Mouse (Mus musculus) layer of hippocampus, adult 2 months (tissue): ENCODE measurements around the gene Gm17604. TPM values are rescaled to one million over a fixed set of nuclear protein-coding genes. Genes with fewer than 3 reads are reported as not detected.

Experiments used
- DNase-seq, 2 experiments: peaks; one replicate each; pipeline ENCODE4 v3.0.0; 2022; ENCODE audit warnings: low spot score in 2 of 2
- H3K27ac ChIP-seq: fragments of 200-600 bp; 2 replicates; pipeline ENCODE4 v1.8.1; 2022
- H3K4me3 ChIP-seq: fragments of 200-600 bp; 2 replicates; pipeline ENCODE4 v1.8.1; 2022; ENCODE audit warnings: mild to moderate bottlenecking
- CTCF ChIP-seq: fragments of 200-600 bp; conservative IDR thresholded peaks from 2 replicates; pipeline ENCODE4 v1.8.1; 2022; ENCODE audit warnings: antibody characterized with exemption, mild to moderate bottlenecking, moderate library complexity
- long read RNA-seq, 2 experiments: library from polyadenylated mRNA; stranded (forward); transcript quantifications; one replicate each; pipeline ENCODE4 v2.0.0; 2021; ENCODE audit warnings: borderline mapping rate in 2 of 2
- total RNA-seq, 2 experiments: library from RNA; stranded (reverse); gene quantifications; 2 replicates each; pipeline ENCODE4 v1.2.3; 2021

Gm17604 gene
- total RNA-seq: not detected
- long read RNA-seq, experiment 1: 0 reads
- long read RNA-seq, experiment 2: 0 reads

DNA sequence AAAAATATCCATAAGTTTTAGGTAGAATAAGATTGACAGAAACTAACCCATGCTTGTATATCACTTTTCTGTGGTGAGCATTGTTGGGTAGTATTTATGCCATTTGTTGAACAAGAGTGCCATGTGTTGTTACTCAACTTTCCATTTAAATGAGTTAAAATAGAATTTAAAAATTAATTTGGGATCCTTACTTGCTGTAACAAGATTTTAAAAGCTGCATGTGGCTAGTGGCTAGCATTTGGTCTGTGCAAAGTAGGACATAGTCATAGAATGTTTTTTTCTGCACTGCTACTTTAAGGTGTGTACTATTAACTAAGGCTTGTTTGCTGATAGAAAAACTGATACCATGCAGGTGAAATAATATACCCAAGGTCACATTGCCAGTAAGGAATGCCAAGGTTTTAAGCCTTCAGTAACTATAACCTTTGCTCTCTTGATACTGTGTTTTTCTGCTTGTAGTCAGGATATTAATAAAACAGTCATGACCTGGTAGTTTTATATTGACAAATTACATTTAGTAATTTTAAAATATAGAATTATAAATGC lies at the start of gene Gm17604:
Gm17604 (minus strand) TSS at position 51 of the 546 bp plus-strand sequence.
- TF ChIP-seq CTCF: no peak
- no peak within 1 kb of the TSS for H3K4me3 ChIP-seq
- no peak for DNase-seq
- H3K27ac ChIP-seq: no peak within 1 kb of the TSS

DNA sequence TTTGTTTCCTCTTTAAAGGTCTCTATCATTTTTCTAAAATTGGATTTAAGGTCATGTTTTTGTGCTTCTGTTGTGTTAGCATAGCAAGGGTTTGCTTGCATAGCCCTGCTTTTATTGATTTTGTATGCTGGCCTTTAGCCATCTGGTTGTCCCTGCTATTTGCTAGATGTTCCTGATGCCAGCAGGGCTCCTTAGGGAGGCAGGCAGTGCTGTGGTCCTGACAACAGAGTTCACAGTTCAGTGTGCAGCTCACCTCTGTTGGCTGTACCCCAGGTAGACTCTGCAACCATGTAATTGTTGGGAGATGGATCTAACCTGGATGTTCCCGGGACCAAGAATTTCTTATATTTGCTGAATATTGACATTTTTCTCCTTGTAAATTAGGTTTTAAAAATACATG lies 45.3 kb upstream of the Gm17604 start:
- TF ChIP-seq CTCF: no peak
- H3K27ac ChIP-seq: no peak overlapping the region
- DNase-seq: no peak
- no peak overlapping the region for H3K4me3 ChIP-seq

DNA sequence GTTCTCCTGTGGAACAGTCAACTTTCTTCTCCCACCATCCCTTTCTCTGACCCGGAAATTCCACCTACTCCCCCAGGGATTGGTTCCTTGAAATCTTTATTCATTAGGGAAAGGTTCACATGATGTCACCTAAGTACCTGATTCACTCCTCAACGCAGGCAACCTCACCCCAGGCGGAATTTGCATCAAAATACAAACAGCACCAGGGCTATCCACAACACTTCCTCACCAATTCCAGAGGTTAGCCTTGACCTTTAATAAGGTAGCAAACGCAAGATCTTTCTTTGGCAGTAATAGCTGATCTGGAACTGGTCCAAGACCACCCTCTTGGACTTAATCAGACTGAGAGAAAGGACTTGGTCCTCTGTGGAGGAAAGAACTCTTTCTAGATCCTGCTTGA lies 1.5 kb downstream of the Gm17604 start:
- H3K27ac ChIP-seq: no peak overlapping the region
- no peak overlapping the region for H3K4me3 ChIP-seq
- DNase-seq: no peak
- no peak for TF ChIP-seq CTCF

DNA sequence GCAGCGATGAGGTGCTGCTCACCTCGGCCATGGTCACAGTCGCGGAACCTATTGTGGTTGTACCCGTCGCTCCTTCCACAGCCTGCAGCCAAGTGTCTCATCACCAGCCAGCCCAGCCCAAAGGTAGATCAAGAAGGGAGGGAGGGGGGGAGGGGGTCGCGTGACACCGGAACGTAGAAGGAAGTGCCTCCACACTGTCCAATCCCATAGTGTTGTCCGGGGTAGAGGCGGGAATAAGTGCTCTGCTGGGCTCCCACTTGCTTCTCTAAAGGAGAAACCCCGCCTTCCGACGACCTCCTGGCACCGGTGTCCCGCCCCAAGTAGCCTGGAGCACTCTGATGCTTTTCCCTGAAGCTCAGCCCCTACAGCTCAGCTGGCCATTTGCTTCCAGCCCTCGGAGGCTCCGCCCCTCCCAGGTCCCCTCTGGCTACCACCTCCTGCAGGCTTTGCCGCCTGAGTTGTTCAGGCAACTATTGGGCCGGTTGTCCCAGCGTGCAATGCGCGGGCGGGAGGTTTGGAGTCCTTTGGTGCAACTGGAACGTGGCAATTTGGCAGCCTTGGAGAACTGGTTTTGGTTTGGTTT lies 24.3 kb downstream of the Gm17604 start, which contains the start of the genes Mospd2 and Fancb:
Mospd2 (minus strand) TSS at position 183 of the 583 bp plus-strand sequence.
Fancb (plus strand) TSS at position 400 of the 583 bp plus-strand sequence.
- TF ChIP-seq CTCF: no peak
- Histone ChIP-seq H3K4me3 (peak within 1 kb of the TSS; percentile 73), H3K27ac (peak within 1 kb of the TSS; percentile 79)
- peak; percentile 69 to 89 for DNase-seq

DNA sequence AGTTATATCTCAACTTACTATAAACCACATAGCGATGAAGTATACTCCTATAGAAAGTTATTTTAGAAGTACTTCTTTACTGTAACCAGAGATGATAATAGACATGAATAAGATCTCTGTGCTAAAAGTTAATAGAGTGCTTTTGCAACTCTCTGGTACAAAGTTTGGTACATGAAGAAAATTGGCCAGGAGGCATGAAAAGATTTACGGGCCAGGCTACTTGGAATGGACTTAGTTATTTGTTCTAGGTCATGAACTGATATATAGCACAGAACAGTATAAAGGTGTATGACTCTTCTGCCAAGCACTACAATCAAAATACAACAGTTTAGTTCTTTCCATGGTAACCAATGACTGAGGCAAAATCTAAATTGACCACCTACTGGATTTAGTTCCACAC lies 25.8 kb downstream of the Gm17604 start:
- H3K4me3 ChIP-seq: no peak overlapping the region; the same call in 1 of the 2 replicates

DNA sequence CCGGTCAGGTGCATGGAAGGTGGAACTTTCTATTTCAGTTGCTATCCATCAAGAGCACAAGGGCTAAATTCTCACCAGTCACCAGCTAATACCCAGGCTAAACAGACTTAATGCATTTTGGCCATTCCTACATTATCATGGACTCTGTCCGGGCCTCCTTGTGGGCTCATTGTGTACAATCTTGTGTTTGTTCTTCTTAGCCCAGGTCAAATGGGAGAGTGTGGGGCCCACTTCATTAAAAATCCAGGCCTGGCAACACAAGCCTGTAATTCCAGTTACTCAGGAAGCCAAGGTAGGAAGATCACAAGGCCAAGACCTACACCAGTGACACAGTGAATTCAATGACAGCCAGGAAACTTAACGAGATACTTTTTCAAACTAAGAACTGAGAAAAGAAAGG lies 33.4 kb downstream of the Gm17604 start:
- no peak for TF ChIP-seq CTCF
- no peak for DNase-seq

More for the DNA sequence above, 25.8 kb downstream of the Gm17604 start:
- DNase-seq: no peak
- H3K27ac ChIP-seq: no peak overlapping the region
- no peak for TF ChIP-seq CTCF

DNA sequence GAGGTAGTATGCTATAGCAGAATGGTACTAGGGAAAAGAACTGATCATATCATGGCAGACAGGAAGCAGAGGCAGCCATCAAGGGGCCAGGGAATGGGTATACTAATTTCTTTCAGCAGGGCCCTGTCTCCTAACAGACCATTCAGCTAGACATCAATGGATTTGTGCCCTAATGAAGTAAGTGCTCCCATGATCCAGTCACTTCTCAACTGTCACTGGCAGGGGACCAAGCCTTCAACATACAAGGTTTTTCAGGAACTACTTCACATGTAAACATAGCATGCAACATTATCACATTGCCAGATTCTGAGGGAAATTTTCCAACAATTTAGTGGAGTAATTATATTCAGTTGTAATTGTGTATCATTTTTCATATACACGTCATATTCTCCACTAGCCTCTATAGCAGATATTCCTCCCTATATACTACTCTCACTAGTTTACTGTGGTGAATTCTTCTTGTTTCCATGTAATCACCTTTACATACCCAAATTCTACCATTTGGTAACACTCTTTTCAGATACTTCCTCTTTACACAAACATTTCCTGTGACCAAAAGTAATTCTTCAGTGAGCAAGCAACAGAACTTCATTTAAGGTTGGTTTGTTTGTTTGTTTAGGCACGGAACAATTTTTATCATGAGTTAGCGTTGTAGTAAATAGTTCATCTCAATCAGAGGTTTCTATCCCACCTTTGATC lies 38.7 kb downstream of the Gm17604 start:
- no peak for TF ChIP-seq CTCF
- no peak overlapping the region for H3K27ac ChIP-seq
- no peak overlapping the region for H3K4me3 ChIP-seq
- DNase-seq: no peak

More for the DNA sequence above, 33.4 kb downstream of the Gm17604 start:
- Histone ChIP-seq H3K27ac (no peak overlapping the region), H3K4me3 (no peak overlapping the region)

Other genes with a start within 250 kb of the Gm17604 start
- 10 to 100 TPM; 18.7 to 22.2 TPM for gene Mospd2, start 24.5 kb downstream of the Gm17604 start, total RNA-seq
- gene Fancb, start 24.2 kb downstream of the Gm17604 start, total RNA-seq: 1 to 10 TPM; 1.9 TPM